Mouse (Mus musculus): Measurements from ENCODE around the gene Tymp. TPM values are rescaled to one million over a fixed set of nuclear protein-coding genes. Genes with fewer than 3 reads are reported as not detected.

Gene Tymp
- total RNA-seq, 2 experiments from 2014 or later, result 0.41 to 0.64 TPM

DNA sequence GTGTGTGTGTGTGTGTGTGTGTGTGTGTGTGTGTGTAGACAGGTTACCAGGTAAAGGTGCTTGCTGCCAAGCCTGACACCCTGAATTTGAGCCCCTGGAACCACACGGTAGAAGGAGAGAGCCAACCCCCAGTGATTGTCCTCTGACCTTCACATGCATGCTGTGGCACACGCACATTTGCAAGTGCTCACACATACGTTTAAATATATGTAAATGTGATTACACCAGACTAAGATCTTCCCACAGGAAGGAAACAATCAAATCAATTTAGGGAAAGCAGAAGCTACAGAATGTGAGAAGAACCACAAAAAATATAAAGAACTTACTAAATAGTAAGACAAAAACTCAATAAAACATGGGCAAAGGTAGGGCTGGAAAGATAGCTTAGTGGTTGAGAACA lies 36.7 kb downstream of the Tymp start:
- DNase-seq, result no peak
- intact Hi-C loops (cut with DNase I), result loop anchor here (5.0 kb wide), 1 partner anchor 127 kb away; no protein-coding TSS in a partner anchor

DNA sequence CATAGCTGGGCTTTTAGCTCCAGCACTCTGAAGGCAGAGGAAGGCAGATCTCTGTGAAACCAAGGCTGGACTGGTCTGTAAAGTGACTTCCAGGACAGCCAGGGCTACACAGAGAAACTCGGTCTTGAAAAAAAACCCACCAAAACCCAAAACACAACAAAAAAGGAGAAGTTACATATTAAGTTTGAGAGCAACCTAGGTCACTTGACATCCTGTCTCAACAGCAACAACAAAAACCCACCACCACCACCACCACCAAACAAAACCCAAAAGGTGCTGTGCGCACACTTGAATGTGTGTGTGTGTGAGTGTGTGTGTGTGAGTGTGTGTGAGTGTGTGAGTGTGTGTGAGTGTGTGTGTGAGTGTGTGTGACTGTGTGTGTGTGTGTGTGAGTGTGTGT lies 37.1 kb downstream of the Tymp start:
- intact Hi-C loops (cut with DNase I), result loop anchor here (5.0 kb wide), 1 partner anchor 128 kb away; no protein-coding TSS in a partner anchor
- no peak for DNase-seq

DNA sequence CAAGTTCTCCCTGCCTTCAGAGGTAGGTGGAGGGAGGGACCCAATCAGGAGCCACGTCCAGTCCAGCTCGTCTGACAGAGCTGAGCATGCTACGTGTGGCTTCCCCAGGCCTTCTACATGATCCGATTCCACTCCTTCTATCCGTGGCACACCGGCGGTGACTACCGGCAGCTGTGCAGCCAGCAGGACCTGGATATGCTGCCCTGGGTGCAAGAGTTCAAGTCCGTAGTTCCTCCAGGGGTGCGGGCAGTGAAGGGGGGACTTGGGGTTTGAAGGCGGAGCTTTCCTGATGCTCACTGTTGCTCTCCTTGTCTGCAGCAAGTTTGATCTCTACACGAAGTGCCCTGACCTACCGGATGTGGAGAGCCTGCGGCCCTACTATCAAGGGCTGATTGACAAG lies 40.4 kb downstream of the Tymp start:
- intact Hi-C loops (cut with DNase I), result no loop called here
- no peak for DNase-seq

- DNase-seq, result no peak
- intact Hi-C loops (cut with DNase I), result no loop called here
Measured at GRCm38 (mm10) chr15:89334774-89335537, 41.9 kb downstream of the Tymp start.

GRCm38 (mm10) chr15:89334271-89334670 lies 42.6 kb downstream of the Tymp start, which contains the start of gene Miox:
Gene Miox (plus strand): TSS chr15:89334398.
- intact Hi-C loops (cut with DNase I), result no loop called here
- no peak for DNase-seq

GRCm38 (mm10) chr15:89326441-89326840 lies 50.4 kb downstream of the Tymp start:
- intact Hi-C loops (cut with DNase I), result no loop called here
- DNase-seq, result no peak

- DNase-seq, result no peak
- intact Hi-C loops (cut with DNase I), result no loop called here
Measured at GRCm38 (mm10) chr15:89323656-89324055, 53.2 kb downstream of the Tymp start.

GRCm38 (mm10) chr15:89322670-89323522 lies 53.9 kb downstream of the Tymp start, which contains the start of gene Adm2:
Gene Adm2 (plus strand): TSS chr15:89322720.
- no peak for DNase-seq
- intact Hi-C loops (cut with DNase I), result no loop called here

Other genes starting within 250 kb of the Tymp start
- gene Hdac10, start 248.3 kb downstream of the Tymp start, total RNA-seq (2021), result 1 to 10 TPM; 7.1 to 7.4 TPM
- gene Mapk12, start 236.3 kb downstream of the Tymp start, total RNA-seq (2021), result 10 to 100 TPM; 21.5 to 23.7 TPM
- 1 to 10 TPM; 1.7 to 2.0 TPM for gene Mapk11, start 227.4 kb downstream of the Tymp start, total RNA-seq (2021)
- gene Plxnb2, start 196.3 kb downstream of the Tymp start, total RNA-seq (2021), result 100 to 1,000 TPM in 1 of 2 experiments, 10 to 100 TPM in 1; 92.4 to 100 TPM
- gene Dennd6b, start 180.5 kb downstream of the Tymp start, total RNA-seq (2021), result 10 to 100 TPM in 1 of 2 experiments, 1 to 10 TPM in 1; 8.9 to 10.5 TPM
- 10 to 100 TPM; 70.5 to 72.5 TPM for gene Ppp6r2, start 165.5 kb downstream of the Tymp start, total RNA-seq (2021)
- gene Sbf1, start 61.7 kb downstream of the Tymp start, total RNA-seq (2021), result 10 to 100 TPM; 65.7 to 75.5 TPM
- not detected for gene Adm2, start 54.3 kb downstream of the Tymp start, total RNA-seq (2021)
- not detected for gene Miox, start 42.6 kb downstream of the Tymp start, total RNA-seq (2021)
- 10 to 100 TPM; 29.0 to 33.2 TPM for gene Lmf2, start 21.4 kb downstream of the Tymp start, total RNA-seq (2021)
- 10 to 100 TPM; 50.4 to 58.6 TPM for gene Ncaph2, start 21.3 kb downstream of the Tymp start, total RNA-seq (2021)
- 10 to 100 TPM; 25.2 to 28.2 TPM for gene Sco2, start 3.2 kb downstream of the Tymp start, total RNA-seq (2021)
- under 1 TPM; 0.97 to 0.98 TPM for gene Odf3b, start 2.2 kb upstream of the Tymp start, total RNA-seq (2021)
- not detected for gene Klhdc7b, start 7.9 kb upstream of the Tymp start, total RNA-seq (2021)
- not detected for gene Syce3, start 33.5 kb upstream of the Tymp start, total RNA-seq (2021)
- 100 to 1,000 TPM; 573 to 577 TPM for gene Cpt1b, start 48.8 kb upstream of the Tymp start, total RNA-seq (2021)
- gene C730034F03Rik, start 52.5 kb upstream of the Tymp start, total RNA-seq (2021), result 1 to 10 TPM; 1.6 to 2.8 TPM
- 10 to 100 TPM; 14.5 to 17.8 TPM for gene Gm44502, start 52.7 kb upstream of the Tymp start, total RNA-seq (2021)
- gene Chkb, start 52.9 kb upstream of the Tymp start, total RNA-seq (2021), result 10 to 100 TPM; 51.2 to 57.0 TPM
- under 1 TPM; 0.05 to 0.33 TPM for gene Mapk8ip2, start 76.9 kb upstream of the Tymp start, total RNA-seq (2021)
- 10 to 100 TPM; 12.2 to 14.1 TPM for gene Arsa, start 100.4 kb upstream of the Tymp start, total RNA-seq (2021)
- 10 to 100 TPM; 47.0 to 56.3 TPM for gene Shank3, start 122.6 kb upstream of the Tymp start, total RNA-seq (2021)
- under 1 TPM; 0.25 to 0.68 TPM for gene Acr, start 191.3 kb upstream of the Tymp start, total RNA-seq (2021)
- gene Rabl2, start 214.9 kb upstream of the Tymp start, total RNA-seq (2021), result 1 to 10 TPM; 4.4 to 5.4 TPM